Mouse (Mus musculus) lung, embryonic 14.5 days (tissue): ENCODE results near the gene Xab2. TPM values are rescaled to one million over a fixed set of nuclear protein-coding genes. Genes with fewer than 3 reads are reported as not detected.
A peak's percentile ranks its signal among the peaks of the same experiment; 100 is the strongest.

ENCODE experiments used
- ATAC-seq: fragments of 200-750 bp; cut with Nextera tagmentation; 2 replicates; pipeline ENCODE4 v1.8.0; 2017; ENCODE audit warnings: mild to moderate bottlenecking, moderate TSS enrichment, moderate library complexity; ENCODE audit not compliant: insufficient read depth
- DNase-seq: peaks from one replicate; pipeline ENCODE4 v3.0.0-alpha.2; 2015
- H3K27ac ChIP-seq: fragments of 300-500 bp; sonication (generic); 2 replicates; pipeline ENCODE4 v1.5.1; 2014; ENCODE audit warnings: low read depth, mild to moderate bottlenecking, moderate library complexity
- H3K27me3 ChIP-seq: fragments of 300-500 bp; sonication (generic); 2 replicates; pipeline ENCODE4 v1.6.1; 2014; ENCODE audit warnings: low read length, control low read depth; ENCODE audit not compliant: insufficient read depth
- H3K36me3 ChIP-seq: fragments of 300-500 bp; sonication (generic); 2 replicates; pipeline ENCODE4 v1.6.1; 2014; ENCODE audit warnings: control low read depth; ENCODE audit not compliant: insufficient read depth
- H3K4me1 ChIP-seq: fragments of 300-500 bp; sonication (generic); 2 replicates; pipeline ENCODE4 v1.6.1; 2014; ENCODE audit warnings: antibody characterized with exemption, control low read depth; ENCODE audit not compliant: insufficient read depth
- H3K4me2 ChIP-seq: fragments of 300-500 bp; sonication (generic); 2 replicates; pipeline ENCODE4 v1.6.1; 2014; ENCODE audit warnings: mild to moderate bottlenecking
- H3K4me3 ChIP-seq: fragments of 300-500 bp; sonication (generic); 2 replicates; pipeline ENCODE4 v1.5.1; 2014; ENCODE audit warnings: low read depth, low read length
- H3K9ac ChIP-seq: fragments of 300-500 bp; sonication (generic); 2 replicates; pipeline ENCODE4 v1.6.1; 2014
- H3K9me3 ChIP-seq: fragments of 300-500 bp; sonication (generic); 2 replicates; pipeline ENCODE4 v1.6.1; 2016; ENCODE audit warnings: low read depth, low read length, control low read depth
- CTCF ChIP-seq: IDR thresholded peaks from 2 replicates; pipeline ENCODE4 v1.5.1; 2016; ENCODE audit warnings: antibody characterized with exemption, low read depth
- WGBS: fragments of 180-500 bp; shearing (Covaris S2); extraction: QIAGEN DNeasy Blood & Tissue Kit; methylation state at CpG from one replicate; pipeline ENCODE4 v1.1.7; 2014; 5-methylcytosine and 5-hydroxymethylcytosine counted together
- polyA plus RNA-seq: library from polyadenylated mRNA; unstranded; fragments of >200 nt; fragmentation: Nextera tagmentation; extraction: Ambion mirVana; gene quantifications from 2 replicates; pipeline ENCODE4 v1.2.1, GENCODE M21; 2014

Xab2 gene
- polyA plus RNA-seq, 1 experiment from 2014 or later, result 55.9 TPM

GRCm38 (mm10) chr8:3609046-3609815 lies 11.9 kb downstream of the Xab2 start:
- Histone ChIP-seq H3K27me3 (no peaks in the 10 kb centered on the region), H3K27ac (no peak overlapping the region), H3K36me3 (peaks cover 69% of the 10 kb centered on the region), H3K4me2 (no peak overlapping the region), H3K4me1 (no peaks in the 10 kb centered on the region), H3K9me3 (no peaks in the 10 kb centered on the region), H3K4me3 (no peak overlapping the region), H3K9ac (no peak overlapping the region; the same call in 1 of the 2 replicates)
- TF ChIP-seq CTCF, result no peak
- no peak for DNase-seq
- no peak for ATAC-seq
- 72% methylated on average over 12 of the region's 12 CpGs for WGBS

DNA sequence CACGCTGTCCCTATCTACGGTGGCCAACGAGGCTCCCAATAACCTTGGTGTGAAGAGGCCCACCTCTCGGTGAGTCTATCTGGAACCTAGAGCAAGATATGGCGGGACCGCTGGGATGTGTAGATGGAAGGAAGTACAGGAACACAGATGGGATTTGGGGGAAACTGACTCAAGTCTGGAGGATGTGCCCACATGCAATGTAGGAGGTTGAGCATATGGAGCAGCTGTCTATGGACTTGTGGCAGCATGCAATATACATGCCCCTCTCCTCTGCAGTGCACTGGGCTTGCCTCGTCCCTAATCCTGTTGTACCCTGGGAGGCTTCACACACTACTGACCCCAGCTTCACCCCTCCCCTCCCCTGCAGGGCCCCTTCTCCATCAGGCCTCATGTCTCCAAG lies 13.3 kb downstream of the Xab2 start:
- 80% methylated on average over 7 of the region's 7 CpGs for WGBS
- H3K9ac ChIP-seq, result no peak overlapping the region
- no peaks in the 10 kb centered on the region for H3K9me3 ChIP-seq
- H3K27me3 ChIP-seq, result no peaks in the 10 kb centered on the region
- H3K4me3 ChIP-seq, result no peak overlapping the region
- no peaks in the 10 kb centered on the region for H3K4me1 ChIP-seq
- ATAC-seq, result no peak
- TF ChIP-seq CTCF, result no peak
- H3K27ac ChIP-seq, result no peak overlapping the region
- no peak for DNase-seq
- H3K4me2 ChIP-seq, result no peak overlapping the region
- H3K36me3 ChIP-seq, result peaks cover 54% of the 10 kb centered on the region

GRCm38 (mm10) chr8:3606593-3606992 lies 14.5 kb downstream of the Xab2 start:
- no peak overlapping the region for H3K4me2 ChIP-seq
- no peak overlapping the region for H3K27ac ChIP-seq
- ATAC-seq (peak; percentile 28; the same call in 1 of the 2 replicates), DNase-seq (peak; percentile 11)
- WGBS, result 60% methylated on average over 16 of the region's 16 CpGs
- H3K36me3 ChIP-seq, result peaks cover 45% of the 10 kb centered on the region
- no peak for TF ChIP-seq CTCF
- no peaks in the 10 kb centered on the region for H3K27me3 ChIP-seq
- no peaks in the 10 kb centered on the region for H3K4me1 ChIP-seq
- H3K9me3 ChIP-seq, result no peaks in the 10 kb centered on the region
- no peak overlapping the region for H3K4me3 ChIP-seq
- no peak overlapping the region for H3K9ac ChIP-seq

DNA sequence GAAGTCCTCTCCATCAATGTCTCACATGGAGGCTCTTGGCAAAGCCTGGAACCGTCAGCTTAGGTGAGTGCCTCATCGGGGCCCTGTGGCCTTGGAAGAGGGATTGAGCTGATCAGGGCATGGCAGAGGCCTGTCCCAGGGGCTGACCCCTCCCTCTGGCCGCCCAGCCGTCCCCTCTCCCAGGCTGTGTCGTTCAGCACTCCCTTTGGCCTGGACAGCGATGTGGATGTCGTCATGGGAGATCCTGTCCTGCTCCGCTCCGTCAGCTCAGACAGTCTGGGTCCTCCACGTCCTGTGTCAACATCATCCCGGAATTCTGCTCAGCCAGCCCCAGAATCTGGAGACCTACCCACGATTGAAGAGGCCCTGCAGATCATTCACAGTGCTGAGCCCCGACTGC lies 17.7 kb downstream of the Xab2 start:
- peaks cover 13% of the 10 kb centered on the region for H3K36me3 ChIP-seq
- H3K4me3 ChIP-seq, result no peak overlapping the region
- H3K4me1 ChIP-seq, result no peaks in the 10 kb centered on the region
- H3K27ac ChIP-seq, result no peak overlapping the region
- DNase-seq, result no peak
- H3K27me3 ChIP-seq, result no peaks in the 10 kb centered on the region
- H3K9me3 ChIP-seq, result no peaks in the 10 kb centered on the region
- 54% methylated on average over 13 of the region's 13 CpGs for WGBS
- TF ChIP-seq CTCF, result no peak
- ATAC-seq, result no peak
- no peak overlapping the region for H3K9ac ChIP-seq
- no peak overlapping the region for H3K4me2 ChIP-seq

GRCm38 (mm10) chr8:3600401-3600800 lies 20.7 kb downstream of the Xab2 start:
- Histone ChIP-seq H3K36me3 (0 out of 2 replicates have a peak, but pooled peaks cover 2% of the 10 kb centered on the region), H3K4me3 (no peak overlapping the region), H3K27ac (no peak overlapping the region), H3K27me3 (no peaks in the 10 kb centered on the region), H3K9ac (no peak overlapping the region), H3K4me2 (no peak overlapping the region), H3K9me3 (no peaks in the 10 kb centered on the region), H3K4me1 (no peaks in the 10 kb centered on the region)
- TF ChIP-seq CTCF, result no peak
- ATAC-seq, result peak; percentile 38; the same call in 1 of the 2 replicates
- WGBS, result 89% methylated on average over 6 of the region's 6 CpGs
- peak; percentile 67 for DNase-seq

DNA sequence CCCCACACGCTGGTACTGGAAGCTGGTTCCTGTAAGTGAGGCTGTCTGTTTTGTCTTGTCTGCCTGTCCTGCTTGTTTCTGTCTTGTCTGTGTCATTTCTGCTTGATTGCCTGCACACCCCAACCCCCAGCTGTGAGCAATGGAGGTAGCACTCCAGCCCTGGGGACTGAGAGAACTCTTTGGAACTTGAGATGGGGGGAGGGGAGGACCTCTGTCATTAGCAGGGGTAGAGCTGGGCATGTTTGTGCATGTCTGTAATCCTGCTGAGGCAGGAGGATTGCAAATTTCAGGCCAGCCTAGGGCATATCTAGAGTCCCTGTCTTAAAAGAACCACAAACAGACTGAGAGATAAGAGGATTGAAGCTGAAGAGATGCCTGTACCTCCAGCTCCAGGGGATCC lies 21.9 kb downstream of the Xab2 start:
- no peak for DNase-seq

GRCm38 (mm10) chr8:3598054-3598453 lies 23.1 kb downstream of the Xab2 start:
- Histone ChIP-seq H3K27ac (no peak overlapping the region), H3K4me3 (no peak overlapping the region), H3K9me3 (no peaks in the 10 kb centered on the region), H3K36me3 (no peaks in the 10 kb centered on the region), H3K4me2 (no peak overlapping the region), H3K4me1 (no peaks in the 10 kb centered on the region), H3K27me3 (no peaks in the 10 kb centered on the region), H3K9ac (no peak overlapping the region)
- no peak for DNase-seq
- TF ChIP-seq CTCF, result no peak
- no peak for ATAC-seq
- 69% methylated on average over 3 of the region's 3 CpGs for WGBS

More for the DNA sequence above, 21.9 kb downstream of the Xab2 start:
- no peak for TF ChIP-seq CTCF
- H3K27ac ChIP-seq, result no peak overlapping the region
- ATAC-seq, result no peak
- 80% methylated on average over 1 of the region's 1 CpGs for WGBS
- no peak overlapping the region for H3K4me2 ChIP-seq
- no peaks in the 10 kb centered on the region for H3K36me3 ChIP-seq
- no peaks in the 10 kb centered on the region for H3K9me3 ChIP-seq
- no peak overlapping the region for H3K4me3 ChIP-seq
- H3K9ac ChIP-seq, result no peak overlapping the region
- no peaks in the 10 kb centered on the region for H3K4me1 ChIP-seq
- no peaks in the 10 kb centered on the region for H3K27me3 ChIP-seq
